Mouse (Mus musculus): ENCODE data around the gene Polg2. TPM values are rescaled to one million over a fixed set of nuclear protein-coding genes. Genes with fewer than 3 reads are reported as not detected.
"Not testable (repeated sequence)": the region's sequence is repeated elsewhere in the genome, so short reads cannot be mapped to it uniquely, and the experiment has no call there.

Polg2 gene
- polyA plus RNA-seq, 1 experiment from 2014 or later = 15.0 TPM

- H3K4me1 ChIP-seq = peaks cover 13% of the 10 kb centered on the region; the same call in 1 of the 2 replicates
- H3K9me3 ChIP-seq = no peaks in the 10 kb centered on the region
- WGBS = 75% methylated on average over 4 of the region's 4 CpGs
- no peak for ATAC-seq (ENCODE audit: low FRiP score, low read depth)
- no peak overlapping the region for H3K27ac ChIP-seq
- H3K36me3 ChIP-seq = no peaks in the 10 kb centered on the region
- no peak overlapping the region for H3K9ac ChIP-seq
- no peak overlapping the region for H3K4me3 ChIP-seq
- H3K27me3 ChIP-seq = no peaks in the 10 kb centered on the region
- H3K4me2 ChIP-seq (replicated peaks) = no peak overlapping the region
Measured at GRCm38 (mm10) chr11:106730714-106731113, 48.6 kb downstream of the Polg2 start.

DNA sequence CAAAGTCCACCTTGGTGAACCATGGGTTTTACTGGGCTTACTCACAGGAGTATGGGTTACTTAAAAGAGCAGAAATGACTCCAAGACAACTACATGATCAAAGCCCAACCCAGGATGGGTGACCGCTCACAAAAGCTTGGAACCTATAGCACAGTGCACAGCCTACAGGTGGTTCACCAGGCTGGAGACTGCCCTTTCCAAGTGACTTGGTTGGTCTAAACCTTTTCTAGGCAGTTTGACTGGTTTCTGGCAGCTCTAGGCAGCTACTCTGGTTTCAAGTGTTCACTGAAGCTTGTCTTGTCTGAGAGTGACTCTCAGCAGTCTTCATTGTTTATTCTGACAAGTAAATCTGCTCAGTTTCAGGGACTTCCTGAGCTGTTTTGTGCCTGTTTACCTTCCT is 49.7 kb downstream of the Polg2 start:
- Histone ChIP-seq H3K9ac (no peak overlapping the region), H3K36me3 (no peaks in the 10 kb centered on the region), H3K4me2 (replicated peaks) (no peak overlapping the region), H3K27ac (no peak overlapping the region), H3K4me1 (peaks cover 13% of the 10 kb centered on the region; the same call in 1 of the 2 replicates), H3K4me3 (no peak overlapping the region), H3K9me3 (no peaks in the 10 kb centered on the region), H3K27me3 (no peaks in the 10 kb centered on the region)
- 92% methylated on average over 1 of the region's 1 CpGs for WGBS
- ATAC-seq (ENCODE audit: low FRiP score, low read depth) = no peak

DNA sequence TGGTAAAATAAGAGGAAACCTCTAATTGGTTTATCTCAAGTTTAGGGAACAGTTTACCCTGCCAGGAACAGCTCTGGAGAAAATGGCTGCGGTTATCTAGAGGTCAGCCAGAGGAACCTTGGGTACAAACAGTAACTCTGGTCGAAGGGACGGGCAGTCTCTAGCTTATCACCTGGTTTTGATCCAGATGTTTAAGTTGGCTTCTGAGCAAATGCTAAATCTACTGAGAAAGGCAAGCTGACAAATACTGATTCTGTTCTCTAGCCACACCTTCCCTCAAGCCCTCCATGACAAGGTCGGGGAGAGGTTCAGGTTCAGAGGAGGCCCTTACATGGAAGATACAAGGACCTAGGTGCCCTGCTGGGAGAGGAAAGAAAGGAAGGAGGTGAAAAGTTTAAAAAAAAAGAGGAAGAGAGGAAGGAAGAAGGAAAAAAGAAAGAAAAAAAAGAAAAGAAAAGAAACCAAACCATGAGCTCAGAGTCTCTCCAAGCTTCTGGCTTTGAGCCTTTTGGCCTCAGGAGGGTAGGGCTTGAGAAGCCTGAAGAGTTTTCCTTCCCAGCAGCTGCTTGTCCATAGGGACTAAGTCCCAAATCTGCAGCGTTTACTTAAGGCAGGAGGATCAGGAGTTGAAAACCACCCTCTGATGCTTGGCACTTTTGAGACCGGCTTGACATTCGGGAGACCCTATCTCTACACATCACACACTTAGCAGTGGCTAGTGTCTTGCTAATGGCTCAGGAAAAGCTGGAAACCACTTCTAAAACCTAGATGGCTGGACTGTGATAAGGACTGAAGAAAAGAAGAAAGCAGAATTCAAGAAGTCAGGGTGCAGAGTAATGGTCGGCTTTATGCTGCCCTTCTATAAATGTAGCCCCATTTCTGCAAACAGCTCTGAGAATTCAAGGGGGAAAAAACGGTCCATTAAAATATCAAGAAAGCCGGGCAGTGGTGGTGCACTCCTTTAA is 50.7 kb downstream of the Polg2 start:
- Histone ChIP-seq H3K9me3 (no peaks in the 10 kb centered on the region), H3K27me3 (no peaks in the 10 kb centered on the region), H3K4me1 (peaks cover 13% of the 10 kb centered on the region; the same call in 1 of the 2 replicates), H3K9ac (no peak overlapping the region), H3K27ac (no peak overlapping the region), H3K4me3 (no peak overlapping the region), H3K4me2 (replicated peaks) (no peak overlapping the region), H3K36me3 (no peaks in the 10 kb centered on the region)
- WGBS = 64% methylated on average over 10 of the region's 10 CpGs
- ATAC-seq (ENCODE audit: low FRiP score, low read depth) = no peak

DNA sequence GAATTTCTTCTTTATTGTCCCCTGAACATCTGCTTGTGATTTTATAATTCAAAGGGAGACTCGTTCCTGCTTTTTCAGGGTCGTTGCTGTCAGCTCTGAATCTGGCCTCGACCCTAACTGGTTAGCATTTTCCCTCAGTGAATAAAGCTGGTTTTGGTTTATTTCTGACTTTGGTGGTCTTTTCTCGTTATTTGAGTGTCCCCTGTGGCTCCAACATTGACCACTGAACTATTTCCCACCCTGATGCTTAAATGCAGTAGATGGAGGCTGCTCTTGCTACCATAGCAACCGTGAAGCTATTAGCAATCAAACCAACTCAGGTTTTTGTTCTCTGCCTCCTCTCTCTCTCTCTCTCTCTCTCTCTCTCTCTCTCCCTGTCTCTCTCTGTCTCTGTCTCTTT is 51.4 kb downstream of the Polg2 start:
- no peaks in the 10 kb centered on the region for H3K9me3 ChIP-seq
- H3K4me2 ChIP-seq (replicated peaks) = no peak overlapping the region
- no peak overlapping the region for H3K9ac ChIP-seq
- no peak for ATAC-seq (ENCODE audit: low FRiP score, low read depth)
- 17% methylated on average over 5 of the region's 5 CpGs for WGBS
- H3K27ac ChIP-seq = no peak overlapping the region
- no peaks in the 10 kb centered on the region for H3K36me3 ChIP-seq
- H3K4me3 ChIP-seq = no peak overlapping the region
- H3K4me1 ChIP-seq = peaks cover 13% of the 10 kb centered on the region; the same call in 1 of the 2 replicates
- no peaks in the 10 kb centered on the region for H3K27me3 ChIP-seq

GRCm38 (mm10) chr11:106724916-106725235 is 54.5 kb downstream of the Polg2 start:
- not testable (repeated sequence) for H3K27ac ChIP-seq; ATAC-seq (ENCODE audit: low FRiP score, low read depth); H3K4me3 ChIP-seq; H3K9me3 ChIP-seq; H3K4me2 ChIP-seq (replicated peaks); H3K27me3 ChIP-seq; H3K36me3 ChIP-seq; H3K9ac ChIP-seq
- H3K4me1 ChIP-seq = peaks cover 19% of the 10 kb centered on the region; the same call in 1 of the 2 replicates
- WGBS = 92% methylated on average over 9 of the region's 9 CpGs

DNA sequence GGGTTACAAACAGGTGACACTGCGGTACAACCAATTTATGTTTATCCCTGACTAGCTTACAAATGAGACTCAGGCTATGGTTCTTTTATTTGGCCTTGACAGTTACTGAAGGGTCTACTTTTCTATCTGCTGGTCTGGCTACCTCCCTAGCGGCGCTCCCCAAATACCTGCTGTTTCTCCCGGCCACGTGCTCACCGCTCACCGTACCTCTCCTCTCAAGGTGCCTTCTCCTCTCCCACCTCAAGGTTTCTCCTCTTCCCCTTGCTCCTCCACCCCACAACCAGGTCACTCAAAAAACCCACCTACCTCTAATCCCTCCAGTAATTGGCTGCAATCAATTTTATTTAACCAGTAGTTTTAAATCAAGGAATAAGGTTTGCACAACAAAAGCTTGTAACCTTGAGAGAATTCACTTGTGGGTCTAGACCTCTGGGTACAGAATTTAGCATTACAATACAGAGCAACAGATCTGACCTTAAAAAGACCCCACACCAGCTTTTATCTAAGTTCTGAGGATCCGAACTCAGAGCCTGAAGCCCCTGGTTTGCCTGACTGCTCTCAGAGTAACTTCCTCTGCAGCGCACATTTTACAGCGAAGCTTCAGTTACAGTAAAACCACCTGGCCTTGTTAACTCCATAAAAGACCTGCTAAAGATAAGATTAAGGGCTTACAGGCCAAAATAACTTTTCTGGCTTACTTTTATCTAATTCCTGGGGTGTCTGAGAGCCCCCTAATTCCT is 55.0 kb downstream of the Polg2 start:
- WGBS = 88% methylated on average over 10 of the region's 10 CpGs

DNA sequence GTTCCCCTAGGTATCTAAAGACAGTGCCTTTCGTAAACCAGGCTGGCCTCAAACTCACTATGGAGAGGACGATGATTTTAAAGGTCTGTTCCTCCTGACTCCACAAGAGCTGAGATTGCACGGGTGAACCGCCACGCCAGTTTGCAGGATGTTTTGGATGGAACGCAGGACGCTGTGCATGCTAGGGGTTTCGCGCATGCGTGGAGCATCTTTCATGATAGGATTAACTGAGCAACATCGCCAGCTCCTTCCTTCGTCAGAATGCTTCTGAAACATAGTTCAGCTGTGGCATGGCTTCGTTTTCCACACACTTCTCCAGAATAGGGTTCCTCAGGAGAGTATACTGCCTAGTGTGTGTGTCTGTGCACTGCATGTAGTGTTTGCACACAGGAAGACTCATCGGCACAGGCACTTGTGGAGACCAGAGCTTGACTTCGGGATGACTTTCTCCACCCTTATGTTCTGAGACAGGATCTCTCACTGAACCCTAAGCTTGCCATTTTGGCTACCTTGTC is 55.7 kb downstream of the Polg2 start:
- no peak for ATAC-seq (ENCODE audit: low FRiP score, low read depth)
- no peak overlapping the region for H3K4me2 ChIP-seq (replicated peaks)
- 84% methylated on average over 15 of the region's 15 CpGs for WGBS

More for the DNA sequence above, 55.0 kb downstream of the Polg2 start:
- Histone ChIP-seq H3K4me3 (no peak overlapping the region), H3K4me2 (replicated peaks) (no peak overlapping the region), H3K27ac (no peak overlapping the region), H3K4me1 (peaks cover 19% of the 10 kb centered on the region; the same call in 1 of the 2 replicates), H3K9me3 (no peaks in the 10 kb centered on the region), H3K36me3 (no peaks in the 10 kb centered on the region), H3K27me3 (no peaks in the 10 kb centered on the region), H3K9ac (no peak overlapping the region)
- no peak for ATAC-seq (ENCODE audit: low FRiP score, low read depth)

DNA sequence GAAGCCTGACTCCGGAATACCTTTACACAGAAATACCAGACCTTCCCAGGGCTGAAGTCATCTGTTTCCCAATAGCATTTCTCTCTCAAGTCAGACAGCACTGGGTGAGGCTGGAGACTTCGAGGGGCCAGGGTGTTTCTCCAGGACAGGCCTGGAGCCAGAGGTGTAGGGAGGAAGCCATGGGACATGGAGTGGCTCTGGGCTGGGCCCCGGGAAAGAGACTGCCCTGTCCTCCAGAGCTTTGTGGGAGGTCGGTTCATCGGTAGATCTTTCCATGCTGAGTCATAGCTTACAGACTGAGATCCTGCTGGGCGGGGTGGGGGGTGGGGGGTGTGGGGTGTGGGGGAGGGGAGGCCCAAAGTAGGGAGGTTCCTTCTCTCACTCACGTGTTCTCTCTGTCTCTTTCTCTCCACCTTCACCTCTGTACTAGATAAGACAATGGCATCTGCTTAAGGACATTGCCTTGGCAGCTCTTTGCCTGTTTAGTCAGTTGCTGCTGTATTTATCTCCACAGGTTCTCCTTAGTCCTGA is 56.4 kb downstream of the Polg2 start:
- Histone ChIP-seq H3K36me3 (no peaks in the 10 kb centered on the region), H3K27me3 (no peaks in the 10 kb centered on the region), H3K4me2 (replicated peaks) (no peak overlapping the region), H3K4me3 (no peak overlapping the region), H3K9ac (no peak overlapping the region), H3K27ac (0 out of 2 replicates have a peak overlapping the region, but pooled peaks have one; percentile 33), H3K4me1 (peaks cover 11% of the 10 kb centered on the region; the same call in 1 of the 2 replicates), H3K9me3 (no peaks in the 10 kb centered on the region)
- no peak for ATAC-seq (ENCODE audit: low FRiP score, low read depth)
- WGBS = 12% methylated on average over 6 of the region's 7 CpGs

More for the DNA sequence above, 55.7 kb downstream of the Polg2 start:
- Histone ChIP-seq H3K27me3 (no peaks in the 10 kb centered on the region), H3K4me3 (no peak overlapping the region), H3K4me1 (peaks cover 18% of the 10 kb centered on the region; the same call in 1 of the 2 replicates), H3K9me3 (no peaks in the 10 kb centered on the region), H3K27ac (no peak overlapping the region), H3K9ac (no peak overlapping the region), H3K36me3 (no peaks in the 10 kb centered on the region)

- Histone ChIP-seq H3K27ac (no peak overlapping the region), H3K9ac (no peak overlapping the region), H3K27me3 (no peaks in the 10 kb centered on the region), H3K4me1 (peaks cover 5% of the 10 kb centered on the region; the same call in 1 of the 2 replicates), H3K36me3 (no peaks in the 10 kb centered on the region), H3K4me3 (no peak overlapping the region), H3K4me2 (replicated peaks) (no peak overlapping the region), H3K9me3 (no peaks in the 10 kb centered on the region)
- 81% methylated on average over 8 of the region's 8 CpGs for WGBS
- ATAC-seq (ENCODE audit: low FRiP score, low read depth) = no peak
Measured at GRCm38 (mm10) chr11:106720379-106720778, 59.0 kb downstream of the Polg2 start.
